Mouse (Mus musculus): ENCODE data around the gene Vav2. TPM values are rescaled to one million over a fixed set of nuclear protein-coding genes. Genes with fewer than 3 reads are reported as not detected.

Gene Vav2
- polyA plus RNA-seq, 1 experiment from 2014 or later: 7.5 TPM

DNA sequence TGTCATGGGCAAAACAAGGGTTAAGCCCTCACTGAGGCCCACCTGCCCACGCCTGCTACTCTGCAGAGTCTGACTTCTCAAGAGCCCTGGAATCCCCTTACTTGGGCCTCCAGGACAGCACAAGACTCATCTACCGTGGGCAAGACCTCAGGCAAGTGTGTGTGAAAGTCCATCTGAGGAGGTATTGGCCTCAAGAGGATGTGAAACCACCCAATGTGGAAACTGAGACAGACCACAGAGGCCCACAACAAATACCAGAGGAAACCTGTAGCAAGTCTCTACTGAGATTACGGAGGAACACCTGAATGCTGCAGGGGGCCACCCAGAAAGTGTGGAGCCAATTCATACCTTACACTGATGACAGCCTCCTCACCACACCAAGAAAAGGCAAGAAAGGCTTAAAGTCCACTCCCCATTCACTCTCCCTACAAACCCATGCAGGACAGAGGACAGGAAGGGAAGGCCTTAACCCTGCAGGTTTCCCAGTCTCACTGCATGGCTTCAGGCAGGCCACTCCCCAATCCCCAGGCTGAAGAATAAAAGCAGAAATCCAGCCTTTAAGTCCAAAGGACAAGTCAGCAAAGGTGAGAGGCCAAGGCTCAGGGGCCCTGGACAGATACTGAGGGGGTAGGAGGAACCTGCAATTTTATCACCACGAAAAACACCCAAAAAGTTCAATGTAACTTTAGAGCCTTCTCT lies 42.6 kb upstream of the Vav2 start:
- Histone ChIP-seq H3K4me3 (ENCODE audit: low read depth, low read length) (no peak overlapping the region), H3K27ac (ENCODE audit: low read depth) (no peak overlapping the region), H3K9me3 (ENCODE audit: control insufficient read depth, low read length) (no peaks in the 10 kb centered on the region), H3K4me2 (ENCODE audit: low read length) (no peak overlapping the region), H3K9ac (ENCODE audit: low read length) (no peak overlapping the region), H3K36me3 (ENCODE audit: control insufficient read depth, insufficient read depth, low read length) (peaks cover 25% of the 10 kb centered on the region), H3K27me3 (replicated peaks; ENCODE audit: control insufficient read depth, insufficient read depth, low read length) (no peaks in the 10 kb centered on the region), H3K4me1 (replicated peaks; ENCODE audit: control insufficient read depth, insufficient read depth, low read length) (peaks cover 40% of the 10 kb centered on the region)
- 67% methylated on average over 4 of the region's 4 CpGs for WGBS
- DNase-seq (ENCODE audit: low spot score) (no peak), ATAC-seq (replicated peaks; ENCODE audit: low FRiP score, low TSS enrichment, low read depth) (no peak)

DNA sequence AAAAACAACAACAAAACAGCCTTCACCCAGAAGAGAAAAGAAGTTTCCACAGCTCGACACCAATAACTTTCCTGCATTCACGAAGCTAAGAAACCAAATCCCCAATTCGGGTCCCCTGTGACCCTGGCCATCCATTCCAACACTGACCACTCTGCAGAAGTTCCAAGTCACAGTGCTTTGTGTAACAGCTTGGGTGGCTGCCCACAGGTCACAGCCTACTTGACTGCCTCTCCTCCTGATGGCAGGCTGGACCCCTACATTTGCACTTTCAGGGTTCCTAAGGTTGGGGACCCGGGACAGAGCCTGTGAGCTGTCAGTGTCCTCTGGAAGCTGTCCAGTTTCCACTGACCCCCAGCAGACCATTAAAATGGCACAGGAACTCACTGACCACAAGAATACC lies 36.1 kb upstream of the Vav2 start:
- Histone ChIP-seq H3K36me3 (ENCODE audit: control insufficient read depth, insufficient read depth, low read length) (peaks cover 81% of the 10 kb centered on the region), H3K4me1 (replicated peaks; ENCODE audit: control insufficient read depth, insufficient read depth, low read length) (no peaks in the 10 kb centered on the region; the same call in 1 of the 2 replicates), H3K4me3 (ENCODE audit: low read depth, low read length) (no peak overlapping the region), H3K27ac (ENCODE audit: low read depth) (no peak overlapping the region), H3K27me3 (replicated peaks; ENCODE audit: control insufficient read depth, insufficient read depth, low read length) (no peaks in the 10 kb centered on the region), H3K4me2 (ENCODE audit: low read length) (no peak overlapping the region), H3K9ac (ENCODE audit: low read length) (no peak overlapping the region), H3K9me3 (ENCODE audit: control insufficient read depth, low read length) (no peaks in the 10 kb centered on the region)
- ATAC-seq (replicated peaks; ENCODE audit: low FRiP score, low TSS enrichment, low read depth): no peak
- 88% methylated on average over 4 of the region's 4 CpGs for WGBS
- no peak for DNase-seq (ENCODE audit: low spot score)

DNA sequence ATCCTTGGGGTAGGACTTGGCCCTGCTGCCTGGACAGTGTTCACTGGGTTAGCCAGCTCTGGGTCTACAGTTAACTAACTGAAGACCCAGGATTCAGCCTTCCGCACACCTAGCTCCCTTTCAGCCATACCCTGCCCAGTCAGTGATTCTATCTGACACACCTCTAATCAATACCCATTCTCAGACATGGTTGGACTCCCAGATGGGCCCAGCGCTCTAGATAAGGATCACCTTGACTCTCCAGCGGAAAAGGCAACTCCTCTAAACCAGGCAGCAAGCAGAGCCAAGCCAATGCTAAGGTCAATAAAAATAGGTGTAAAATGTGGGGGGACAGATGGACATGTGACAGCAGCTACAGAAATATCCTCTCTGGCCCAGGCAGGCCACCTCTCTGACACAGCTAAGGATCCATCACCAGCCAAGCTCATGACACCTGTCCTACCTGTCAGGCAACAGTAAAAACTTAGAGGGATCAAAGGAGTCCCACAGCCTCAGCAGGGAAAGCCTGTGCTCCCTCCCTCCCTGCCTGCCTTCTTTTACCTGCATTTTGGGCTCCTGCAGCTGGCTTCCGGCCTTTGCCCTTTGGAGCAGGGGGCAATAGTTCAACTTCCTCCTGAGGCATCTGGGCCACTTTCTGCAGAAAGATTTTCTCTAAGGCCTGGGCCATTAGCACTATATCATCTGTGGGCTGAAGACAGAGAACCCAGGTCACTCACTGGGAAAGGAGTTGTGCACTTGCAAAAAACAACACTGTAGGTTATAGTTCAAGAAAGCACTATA lies 35.2 kb upstream of the Vav2 start:
- DNase-seq (ENCODE audit: low spot score): no peak
- Histone ChIP-seq H3K9ac (ENCODE audit: low read length) (no peak overlapping the region), H3K4me1 (replicated peaks; ENCODE audit: control insufficient read depth, insufficient read depth, low read length) (no peaks in the 10 kb centered on the region; the same call in 1 of the 2 replicates), H3K27me3 (replicated peaks; ENCODE audit: control insufficient read depth, insufficient read depth, low read length) (no peaks in the 10 kb centered on the region), H3K4me2 (ENCODE audit: low read length) (no peak overlapping the region), H3K4me3 (ENCODE audit: low read depth, low read length) (no peak overlapping the region), H3K27ac (ENCODE audit: low read depth) (no peak overlapping the region), H3K9me3 (ENCODE audit: control insufficient read depth, low read length) (no peaks in the 10 kb centered on the region), H3K36me3 (ENCODE audit: control insufficient read depth, insufficient read depth, low read length) (peaks cover 85% of the 10 kb centered on the region)
- no peak for ATAC-seq (replicated peaks; ENCODE audit: low FRiP score, low TSS enrichment, low read depth)
- WGBS: 77% methylated on average over 4 of the region's 4 CpGs

DNA sequence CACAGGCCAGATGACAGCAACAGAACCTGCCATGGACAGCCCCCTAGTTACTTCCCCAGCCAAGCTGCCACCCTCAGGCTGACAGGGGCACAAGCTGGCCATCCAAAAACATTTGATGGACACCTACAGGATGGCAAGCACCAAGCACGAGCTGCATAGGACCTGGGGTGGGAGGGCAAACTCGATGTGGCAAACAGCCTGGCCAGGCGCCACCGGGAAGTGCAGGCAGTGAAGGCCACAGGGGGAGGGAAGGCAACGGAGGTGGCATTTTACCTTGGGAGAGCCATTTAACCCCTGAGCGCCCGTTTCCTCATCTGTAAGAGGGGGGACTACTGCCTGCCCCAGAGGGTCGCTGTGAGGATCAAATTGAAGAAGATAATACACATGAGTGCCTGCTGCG lies 33.8 kb upstream of the Vav2 start:
- Histone ChIP-seq H3K4me2 (ENCODE audit: low read length) (no peak overlapping the region), H3K4me1 (replicated peaks; ENCODE audit: control insufficient read depth, insufficient read depth, low read length) (no peaks in the 10 kb centered on the region), H3K9me3 (ENCODE audit: control insufficient read depth, low read length) (no peaks in the 10 kb centered on the region), H3K9ac (ENCODE audit: low read length) (no peak overlapping the region), H3K4me3 (ENCODE audit: low read depth, low read length) (no peak overlapping the region), H3K27ac (ENCODE audit: low read depth) (no peak overlapping the region), H3K36me3 (ENCODE audit: control insufficient read depth, insufficient read depth, low read length) (peaks cover 93% of the 10 kb centered on the region), H3K27me3 (replicated peaks; ENCODE audit: control insufficient read depth, insufficient read depth, low read length) (no peaks in the 10 kb centered on the region)
- 68% methylated on average over 9 of the region's 9 CpGs for WGBS
- DNase-seq (ENCODE audit: low spot score) (no peak), ATAC-seq (replicated peaks; ENCODE audit: low FRiP score, low TSS enrichment, low read depth) (no peak)

DNA sequence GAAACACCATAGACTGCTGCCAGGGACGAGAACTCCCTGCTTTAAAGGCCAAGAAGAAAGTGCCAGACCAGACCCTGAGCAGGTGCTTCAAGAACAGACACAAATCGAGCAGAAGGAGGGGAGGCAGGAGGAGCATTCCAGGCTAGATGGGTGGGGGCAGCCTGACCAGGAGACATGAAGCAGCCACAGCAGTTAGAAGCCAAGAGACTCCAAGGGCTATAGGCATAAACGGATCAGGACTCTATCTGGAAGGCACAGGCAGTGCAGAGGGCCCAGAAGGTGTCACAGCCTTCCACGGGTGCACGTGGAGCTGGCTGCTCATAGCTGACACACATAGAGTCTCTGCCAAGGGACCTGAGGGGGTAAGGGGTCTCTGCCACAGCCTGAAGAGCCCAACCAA lies 33.3 kb upstream of the Vav2 start:
- H3K36me3 ChIP-seq (ENCODE audit: control insufficient read depth, insufficient read depth, low read length): peaks cover 93% of the 10 kb centered on the region
- ATAC-seq (replicated peaks; ENCODE audit: low FRiP score, low TSS enrichment, low read depth) (no peak; the same call in 1 of the 2 replicates), DNase-seq (ENCODE audit: low spot score) (no peak)
- H3K4me1 ChIP-seq (replicated peaks; ENCODE audit: control insufficient read depth, insufficient read depth, low read length): no peaks in the 10 kb centered on the region
- H3K27me3 ChIP-seq (replicated peaks; ENCODE audit: control insufficient read depth, insufficient read depth, low read length): no peaks in the 10 kb centered on the region
- H3K9me3 ChIP-seq (ENCODE audit: control insufficient read depth, low read length): no peaks in the 10 kb centered on the region
- H3K4me2 ChIP-seq (ENCODE audit: low read length): no peak overlapping the region
- H3K4me3 ChIP-seq (ENCODE audit: low read depth, low read length): no peak overlapping the region
- H3K27ac ChIP-seq (ENCODE audit: low read depth): no peak overlapping the region
- H3K9ac ChIP-seq (ENCODE audit: low read length): no peak overlapping the region
- 81% methylated on average over 5 of the region's 5 CpGs for WGBS

DNA sequence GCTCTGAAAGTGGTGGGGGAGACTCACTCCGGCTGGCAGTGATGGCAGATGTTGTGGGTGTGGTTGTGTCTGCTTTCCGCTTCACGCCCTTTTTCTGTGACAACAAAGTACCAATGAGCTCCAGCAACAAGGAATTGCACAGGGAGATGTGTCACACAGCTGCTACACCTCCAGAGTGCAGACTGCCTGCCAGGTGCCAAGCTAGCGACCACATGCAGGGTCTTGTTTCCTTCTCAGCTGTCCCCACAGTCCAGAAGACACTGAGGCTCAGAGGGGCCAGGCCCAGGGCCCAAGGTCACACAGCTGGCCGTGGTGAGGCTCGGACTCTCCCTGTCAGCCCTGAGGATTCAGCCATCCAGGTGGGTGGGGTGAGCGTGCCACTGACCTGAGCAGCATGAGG lies 32.9 kb upstream of the Vav2 start:
- no peak overlapping the region for H3K9ac ChIP-seq (ENCODE audit: low read length)
- no peak overlapping the region for H3K27ac ChIP-seq (ENCODE audit: low read depth)
- H3K9me3 ChIP-seq (ENCODE audit: control insufficient read depth, low read length): no peaks in the 10 kb centered on the region
- no peak overlapping the region for H3K4me3 ChIP-seq (ENCODE audit: low read depth, low read length)
- no peak overlapping the region for H3K4me2 ChIP-seq (ENCODE audit: low read length)
- no peaks in the 10 kb centered on the region for H3K27me3 ChIP-seq (replicated peaks; ENCODE audit: control insufficient read depth, insufficient read depth, low read length)
- H3K36me3 ChIP-seq (ENCODE audit: control insufficient read depth, insufficient read depth, low read length): peaks cover 96% of the 10 kb centered on the region
- H3K4me1 ChIP-seq (replicated peaks; ENCODE audit: control insufficient read depth, insufficient read depth, low read length): no peaks in the 10 kb centered on the region
- ATAC-seq (replicated peaks; ENCODE audit: low FRiP score, low TSS enrichment, low read depth) (no peak), DNase-seq (ENCODE audit: low spot score) (no peak)
- WGBS: 89% methylated on average over 7 of the region's 7 CpGs

DNA sequence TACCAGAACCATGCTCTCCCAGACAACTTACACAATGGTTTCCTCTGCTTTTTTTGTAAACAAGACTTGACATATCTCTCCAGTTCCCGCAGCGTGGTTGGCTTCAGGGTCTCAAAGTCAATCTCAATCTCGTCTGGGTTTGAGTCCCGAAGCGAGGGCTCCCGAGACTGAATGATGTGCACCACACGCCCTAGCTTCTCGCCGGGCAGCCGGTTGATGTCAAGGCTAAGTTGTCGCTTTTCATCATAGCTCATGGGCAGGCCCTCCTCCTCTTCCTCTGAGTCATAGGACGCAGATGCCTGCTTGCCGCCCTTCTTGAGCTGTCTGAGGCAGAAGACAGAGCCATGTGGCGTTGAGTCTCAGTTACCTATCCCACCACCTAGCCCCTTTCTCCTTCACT lies 23.4 kb upstream of the Vav2 start:
- Histone ChIP-seq H3K36me3 (ENCODE audit: control insufficient read depth, insufficient read depth, low read length) (peaks cover 99% of the 10 kb centered on the region), H3K9ac (ENCODE audit: low read length) (no peak overlapping the region), H3K9me3 (ENCODE audit: control insufficient read depth, low read length) (no peaks in the 10 kb centered on the region), H3K27ac (ENCODE audit: low read depth) (no peak overlapping the region), H3K4me1 (replicated peaks; ENCODE audit: control insufficient read depth, insufficient read depth, low read length) (no peaks in the 10 kb centered on the region), H3K4me2 (ENCODE audit: low read length) (no peak overlapping the region), H3K4me3 (ENCODE audit: low read depth, low read length) (no peak overlapping the region), H3K27me3 (replicated peaks; ENCODE audit: control insufficient read depth, insufficient read depth, low read length) (no peaks in the 10 kb centered on the region)
- ATAC-seq (replicated peaks; ENCODE audit: low FRiP score, low TSS enrichment, low read depth) (no peak), DNase-seq (ENCODE audit: low spot score) (no peak)
- WGBS: 60% methylated on average over 14 of the region's 14 CpGs

DNA sequence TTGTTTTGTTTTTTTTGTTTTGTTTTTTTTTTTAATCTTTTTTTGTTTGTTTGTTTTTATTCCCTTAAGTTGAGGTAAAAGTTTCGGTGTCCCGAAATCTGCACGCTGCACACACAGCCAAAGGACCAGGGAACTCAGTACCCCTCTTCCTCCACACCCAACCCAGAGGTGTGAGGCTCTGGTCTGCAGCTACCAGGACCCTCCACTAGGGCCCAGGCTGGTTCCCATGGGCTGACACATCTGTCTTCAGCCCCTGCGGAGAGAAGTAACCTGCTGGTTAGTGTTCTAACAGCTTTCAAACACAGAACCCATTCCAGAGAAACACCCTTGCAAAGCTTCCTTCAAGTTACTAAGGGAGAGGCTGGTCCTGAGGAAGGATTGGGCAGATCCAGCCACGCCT lies 20.9 kb upstream of the Vav2 start:
- H3K27me3 ChIP-seq (replicated peaks; ENCODE audit: control insufficient read depth, insufficient read depth, low read length): no peaks in the 10 kb centered on the region
- H3K4me3 ChIP-seq (ENCODE audit: low read depth, low read length): no peak overlapping the region
- no peak for DNase-seq (ENCODE audit: low spot score)
- 86% methylated on average over 5 of the region's 5 CpGs for WGBS
- H3K27ac ChIP-seq (ENCODE audit: low read depth): no peak overlapping the region
- H3K9me3 ChIP-seq (ENCODE audit: control insufficient read depth, low read length): no peaks in the 10 kb centered on the region
- no peak overlapping the region for H3K9ac ChIP-seq (ENCODE audit: low read length)
- peaks cover 86% of the 10 kb centered on the region for H3K36me3 ChIP-seq (ENCODE audit: control insufficient read depth, insufficient read depth, low read length)
- H3K4me2 ChIP-seq (ENCODE audit: low read length): no peak overlapping the region
- H3K4me1 ChIP-seq (replicated peaks; ENCODE audit: control insufficient read depth, insufficient read depth, low read length): peaks cover 9% of the 10 kb centered on the region
- ATAC-seq (replicated peaks; ENCODE audit: low FRiP score, low TSS enrichment, low read depth): no peak

DNA sequence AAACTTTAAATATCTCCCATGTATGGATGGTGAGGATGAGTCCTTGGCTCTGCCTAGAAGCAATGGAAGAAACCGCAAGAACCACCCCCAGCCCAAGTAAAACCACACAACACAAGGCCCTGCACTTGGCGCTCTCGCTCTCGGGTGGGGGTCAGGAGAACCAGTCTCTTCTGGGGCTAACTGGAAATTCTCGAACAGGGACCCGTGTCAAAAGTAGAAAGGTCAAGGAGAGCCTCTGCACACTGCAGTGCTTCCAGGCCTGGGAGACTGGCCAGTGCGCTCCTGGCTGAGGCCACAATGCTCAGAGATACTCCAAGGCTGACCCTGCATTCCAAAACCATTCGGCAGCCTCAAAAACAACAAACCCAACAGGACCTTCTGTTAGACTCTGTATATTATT lies 20.0 kb upstream of the Vav2 start:
- Histone ChIP-seq H3K4me3 (ENCODE audit: low read depth, low read length) (no peak overlapping the region), H3K36me3 (ENCODE audit: control insufficient read depth, insufficient read depth, low read length) (peaks cover 76% of the 10 kb centered on the region), H3K9me3 (ENCODE audit: control insufficient read depth, low read length) (no peaks in the 10 kb centered on the region)

More for the DNA sequence above, 20.0 kb upstream of the Vav2 start:
- Histone ChIP-seq H3K27me3 (replicated peaks; ENCODE audit: control insufficient read depth, insufficient read depth, low read length) (no peaks in the 10 kb centered on the region), H3K9ac (ENCODE audit: low read length) (no peak overlapping the region), H3K4me1 (replicated peaks; ENCODE audit: control insufficient read depth, insufficient read depth, low read length) (peaks cover 10% of the 10 kb centered on the region), H3K4me2 (ENCODE audit: low read length) (no peak overlapping the region), H3K27ac (ENCODE audit: low read depth) (no peak overlapping the region)
- no peak for ATAC-seq (replicated peaks; ENCODE audit: low FRiP score, low TSS enrichment, low read depth)
- WGBS: 92% methylated on average over 8 of the region's 8 CpGs
- no peak for DNase-seq (ENCODE audit: low spot score)
